Mouse (Mus musculus): Measurements from ENCODE around the gene Cntn4. TPM values are rescaled to one million over a fixed set of nuclear protein-coding genes. Genes with fewer than 3 reads are reported as not detected.

The Cntn4 gene
- 10 to 100 TPM; 60.9 to 64.4 TPM for total RNA-seq (2021)
- long read RNA-seq, experiment 1, full-length matches to known transcripts: 8 of 30 reads
- long read RNA-seq, experiment 1, partial matches to known transcripts: 13 of 30 reads
- long read RNA-seq, experiment 1, other reads (novel, unspliced or antisense): 9 of 30 reads
- long read RNA-seq, experiment 2, full-length matches to known transcripts: 3 of 26 reads
- long read RNA-seq, experiment 2, partial matches to known transcripts: 10 of 26 reads
- long read RNA-seq, experiment 2, other reads (novel, unspliced or antisense): 13 of 26 reads

- peak; percentile 62 to 79 for DNase-seq (ENCODE audit: low spot score in 2 of 2)
Measured at GRCm38 (mm10) chr6:105677149-105678031, at the start of gene Cntn4. TSS of gene Cntn4 (plus strand) at chr6:105677660.

GRCm38 (mm10) chr6:105674276-105674675, 3.2 kb upstream of the Cntn4 start:
- DNase-seq (ENCODE audit: low spot score in 2 of 2): no peak

GRCm38 (mm10) chr6:105675099-105675498, 2.4 kb upstream of the Cntn4 start:
- peak; percentile 27 to 30 for DNase-seq (ENCODE audit: low spot score in 2 of 2)

- DNase-seq (ENCODE audit: low spot score in 2 of 2): no peak
Measured at GRCm38 (mm10) chr6:105676637-105677036, 823 bp upstream of the Cntn4 start.

GRCm38 (mm10) chr6:105678778-105679177, 1.3 kb downstream of the Cntn4 start:
- DNase-seq (ENCODE audit: low spot score in 2 of 2): no peak

GRCm38 (mm10) chr6:105681496-105681895, 4.0 kb downstream of the Cntn4 start:
- no peak for DNase-seq (ENCODE audit: low spot score in 2 of 2)

GRCm38 (mm10) chr6:105683251-105683650, 5.8 kb downstream of the Cntn4 start:
- DNase-seq (ENCODE audit: low spot score in 2 of 2): no peak

GRCm38 (mm10) chr6:105684123-105684522, 6.7 kb downstream of the Cntn4 start:
- no peak for DNase-seq (ENCODE audit: low spot score in 2 of 2)

- DNase-seq (ENCODE audit: low spot score in 2 of 2): no peak
Measured at GRCm38 (mm10) chr6:105688195-105688594, 10.7 kb downstream of the Cntn4 start.

- DNase-seq (ENCODE audit: low spot score in 2 of 2): peak in 1 of 2 experiments; percentile 28
Measured at GRCm38 (mm10) chr6:105742026-105742425, 64.6 kb downstream of the Cntn4 start.

- DNase-seq (ENCODE audit: low spot score in 2 of 2): peak in 1 of 2 experiments; percentile 39
Measured at GRCm38 (mm10) chr6:105780616-105781015, 103.2 kb downstream of the Cntn4 start.

- DNase-seq (ENCODE audit: low spot score in 2 of 2): no peak
Measured at GRCm38 (mm10) chr6:105788462-105788861, 111.0 kb downstream of the Cntn4 start.

GRCm38 (mm10) chr6:105835099-105835498, 157.6 kb downstream of the Cntn4 start:
- no peak for DNase-seq (ENCODE audit: low spot score in 2 of 2)

GRCm38 (mm10) chr6:105847296-105847695, 169.8 kb downstream of the Cntn4 start:
- DNase-seq (ENCODE audit: low spot score in 2 of 2): peak in 1 of 2 experiments; percentile 8

- no peak for DNase-seq (ENCODE audit: low spot score in 2 of 2)
Measured at GRCm38 (mm10) chr6:105892838-105893237, 215.4 kb downstream of the Cntn4 start.

GRCm38 (mm10) chr6:105938485-105938884, 261.0 kb downstream of the Cntn4 start:
- no peak for DNase-seq (ENCODE audit: low spot score in 2 of 2)

- DNase-seq (ENCODE audit: low spot score in 2 of 2): no peak
Measured at GRCm38 (mm10) chr6:105939303-105939702, 261.8 kb downstream of the Cntn4 start.

- peak; percentile 6 to 17 for DNase-seq (ENCODE audit: low spot score in 2 of 2)
Measured at GRCm38 (mm10) chr6:105940591-105940990, 263.1 kb downstream of the Cntn4 start.

- no peak for DNase-seq (ENCODE audit: low spot score in 2 of 2)
Measured at GRCm38 (mm10) chr6:105991492-105991891, 314.0 kb downstream of the Cntn4 start.

GRCm38 (mm10) chr6:106013018-106013417, 335.6 kb downstream of the Cntn4 start:
- DNase-seq (ENCODE audit: low spot score in 2 of 2): peak; percentile 16 to 32

- no peak for DNase-seq (ENCODE audit: low spot score in 2 of 2)
Measured at GRCm38 (mm10) chr6:106015126-106015525, 337.7 kb downstream of the Cntn4 start.

- no peak for DNase-seq (ENCODE audit: low spot score in 2 of 2)
Measured at GRCm38 (mm10) chr6:106048878-106049277, 371.4 kb downstream of the Cntn4 start.
